Mouse (Mus musculus): ENCODE measurements around the gene Defb28. TPM values are rescaled to one million over a fixed set of nuclear protein-coding genes. Genes with fewer than 3 reads are reported as not detected.
A peak's percentile ranks its signal among the peaks of the same experiment; 100 is the strongest.

Defb28 gene
- polyA plus RNA-seq, 1 experiment from 2014 or later, result 1.8 TPM

DNA sequence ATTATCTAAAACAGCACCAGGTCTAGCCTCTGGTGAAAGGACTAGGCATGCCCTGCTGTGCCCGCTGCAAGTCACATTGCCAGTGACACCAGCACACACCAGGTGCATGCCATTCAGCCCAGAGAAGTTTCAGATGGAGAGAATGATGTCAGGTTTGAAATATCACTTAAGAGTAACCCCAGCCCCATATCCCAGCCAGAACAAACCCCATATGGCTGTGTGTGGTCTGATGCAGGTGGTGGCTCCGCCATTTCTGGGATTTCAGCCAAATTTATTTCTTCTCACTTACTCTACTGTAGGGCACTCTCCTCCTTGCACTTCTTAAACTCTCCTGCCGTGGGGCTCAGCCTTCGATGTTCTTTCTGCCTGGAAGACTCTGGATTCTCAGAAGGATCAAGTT is 2.0 kb upstream of the Defb28 start:
- DNase-seq (ENCODE audit: low spot score) (peak; percentile 31), ATAC-seq (replicated peaks; ENCODE audit: low FRiP score, low read depth) (no peak; the same call in 1 of the 2 replicates)
- no peak overlapping the region for H3K27ac ChIP-seq
- no peak overlapping the region for H3K4me3 ChIP-seq (replicated peaks; ENCODE audit: low read depth, low read length)
- TF ChIP-seq CTCF (IDR thresholded peaks at IDR 0.05; ENCODE audit: low read depth), result no peak
- H3K9ac ChIP-seq (ENCODE audit: low read depth, low read length), result no peak overlapping the region
- H3K9me3 ChIP-seq (replicated peaks; ENCODE audit: low read length), result no peaks in the 10 kb centered on the region
- H3K27me3 ChIP-seq (ENCODE audit: insufficient read depth, low read length), result no peaks in the 10 kb centered on the region
- no peaks in the 10 kb centered on the region for H3K4me1 ChIP-seq (replicated peaks; ENCODE audit: insufficient read depth, low read length)
- 29% methylated on average over 4 of the region's 4 CpGs for WGBS
- H3K4me2 ChIP-seq (ENCODE audit: low read length), result no peak overlapping the region
- H3K36me3 ChIP-seq (ENCODE audit: insufficient read depth, low read length), result no peaks in the 10 kb centered on the region

DNA sequence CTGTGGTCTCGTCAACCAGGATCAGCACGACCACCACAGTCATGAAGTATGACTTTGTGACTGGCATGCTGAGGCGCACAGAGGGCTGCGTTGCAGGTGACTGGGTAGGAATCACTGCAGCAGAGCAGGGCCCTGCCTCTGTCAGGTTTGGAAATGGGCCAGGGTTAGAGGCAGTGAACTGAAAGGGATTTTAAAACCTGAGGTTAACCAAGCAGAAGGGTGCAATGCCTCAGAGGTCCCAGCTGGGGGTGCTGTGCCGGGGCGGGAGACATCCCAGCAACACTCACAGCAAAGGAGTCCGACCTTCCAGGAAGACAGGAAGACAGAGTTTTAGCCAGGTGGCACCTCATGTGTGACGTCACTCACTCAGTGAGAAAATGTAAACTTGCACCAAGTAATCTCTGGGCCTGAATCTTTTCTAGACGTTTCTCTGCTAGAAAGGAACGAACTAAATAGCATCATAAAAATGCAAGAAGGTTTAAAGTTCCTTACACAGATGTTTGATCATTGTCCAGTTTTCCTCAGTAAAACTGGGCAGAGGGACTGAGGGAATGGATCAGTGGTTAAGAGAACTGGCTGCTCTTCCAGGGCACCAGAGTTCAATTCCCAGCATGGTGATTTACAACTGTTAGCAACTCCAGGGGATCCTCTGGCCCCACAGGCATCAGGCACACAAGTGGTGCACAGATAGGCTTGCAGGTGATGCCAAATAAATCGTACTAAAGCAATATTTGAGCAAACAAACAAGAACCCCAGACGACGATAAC is 22.1 kb downstream of the Defb28 start, which contains the start of gene Defb29:
TSS of gene Defb29 (minus strand) at position 155 of the 767 bp plus-strand sequence.
- no peak within 1 kb of the TSS for H3K4me2 ChIP-seq (ENCODE audit: low read length)
- 0 out of 2 replicates have a peak, but pooled peaks cover 9% of the 10 kb centered on the region for H3K4me1 ChIP-seq (replicated peaks; ENCODE audit: insufficient read depth, low read length)
- no peak within 1 kb of the TSS for H3K9ac ChIP-seq (ENCODE audit: low read depth, low read length)
- peak; percentile 65 for TF ChIP-seq CTCF (IDR thresholded peaks at IDR 0.05; ENCODE audit: low read depth)
- 22% methylated on average over 13 of the region's 13 CpGs for WGBS
- no peaks in the 10 kb centered on the region for H3K9me3 ChIP-seq (replicated peaks; ENCODE audit: low read length)
- peak; percentile 64 for ATAC-seq (replicated peaks; ENCODE audit: low FRiP score, low read depth)
- 0 out of 2 replicates have a peak within 1 kb of the TSS, but pooled peaks have one; percentile 19 for H3K27ac ChIP-seq
- peak; percentile 47 for DNase-seq (ENCODE audit: low spot score)
- H3K4me3 ChIP-seq (replicated peaks; ENCODE audit: low read depth, low read length), result no peak within 1 kb of the TSS
- no peaks in the 10 kb centered on the region for H3K27me3 ChIP-seq (ENCODE audit: insufficient read depth, low read length)
- no peaks in the 10 kb centered on the region for H3K36me3 ChIP-seq (ENCODE audit: insufficient read depth, low read length)

DNA sequence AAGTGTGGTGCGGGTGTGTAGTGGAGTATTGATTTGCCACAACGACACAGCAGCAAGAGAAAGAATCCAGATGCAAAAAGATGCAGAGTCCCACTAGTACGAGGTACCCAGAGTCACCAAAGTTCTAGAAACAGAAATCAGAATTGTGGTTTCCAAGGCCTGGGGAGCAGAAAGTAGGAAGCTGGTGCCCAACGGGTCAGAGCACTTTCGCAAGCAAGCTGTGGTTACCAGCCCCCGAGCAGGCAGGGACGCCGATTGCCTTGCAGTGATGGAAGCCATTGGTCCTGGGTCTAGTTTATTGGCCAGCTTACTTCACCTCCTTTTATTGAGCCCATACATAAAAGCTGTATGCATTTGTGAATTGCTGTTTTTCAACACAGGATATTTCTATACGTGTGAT is 23.9 kb downstream of the Defb28 start:
- DNase-seq (ENCODE audit: low spot score), result no peak
- H3K4me1 ChIP-seq (replicated peaks; ENCODE audit: insufficient read depth, low read length), result 0 out of 2 replicates have a peak, but pooled peaks cover 9% of the 10 kb centered on the region
- no peak for TF ChIP-seq CTCF (IDR thresholded peaks at IDR 0.05; ENCODE audit: low read depth)

DNA sequence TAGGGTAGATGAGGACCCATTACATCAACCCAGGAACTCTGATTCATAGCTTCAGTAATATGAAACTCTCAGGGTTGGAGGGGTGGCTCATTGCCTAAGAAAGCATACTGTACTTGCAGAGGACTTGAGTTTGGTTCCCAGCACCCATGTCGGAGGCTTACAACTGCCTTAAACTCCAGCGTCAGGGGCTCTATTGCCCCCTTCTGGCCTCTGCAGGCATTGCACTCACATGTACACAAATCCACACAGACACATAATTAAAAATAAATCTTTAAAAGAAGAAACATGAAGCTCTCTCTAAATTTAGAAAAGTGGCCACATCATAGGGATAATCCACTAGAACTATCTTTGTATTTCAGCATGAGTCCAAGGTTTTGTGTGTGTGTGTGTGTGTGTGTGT is 24.8 kb downstream of the Defb28 start:
- H3K4me3 ChIP-seq (replicated peaks; ENCODE audit: low read depth, low read length), result no peak overlapping the region
- no peak for ATAC-seq (replicated peaks; ENCODE audit: low FRiP score, low read depth)
- 0 out of 2 replicates have a peak, but pooled peaks cover 9% of the 10 kb centered on the region for H3K4me1 ChIP-seq (replicated peaks; ENCODE audit: insufficient read depth, low read length)
- H3K9me3 ChIP-seq (replicated peaks; ENCODE audit: low read length), result no peaks in the 10 kb centered on the region
- H3K9ac ChIP-seq (ENCODE audit: low read depth, low read length), result no peak overlapping the region
- H3K27ac ChIP-seq, result peak overlapping the region; percentile 31; the same call in 1 of the 2 replicates
- H3K4me2 ChIP-seq (ENCODE audit: low read length), result no peak overlapping the region
- no peak for DNase-seq (ENCODE audit: low spot score)
- H3K36me3 ChIP-seq (ENCODE audit: insufficient read depth, low read length), result no peaks in the 10 kb centered on the region
- no peaks in the 10 kb centered on the region for H3K27me3 ChIP-seq (ENCODE audit: insufficient read depth, low read length)
- WGBS, result 74% methylated on average over 2 of the region's 2 CpGs
- peak; percentile 46 for TF ChIP-seq CTCF (IDR thresholded peaks at IDR 0.05; ENCODE audit: low read depth)

More for the DNA sequence above, 23.9 kb downstream of the Defb28 start:
- Histone ChIP-seq H3K36me3 (ENCODE audit: insufficient read depth, low read length) (no peaks in the 10 kb centered on the region), H3K9me3 (replicated peaks; ENCODE audit: low read length) (no peaks in the 10 kb centered on the region), H3K27me3 (ENCODE audit: insufficient read depth, low read length) (no peaks in the 10 kb centered on the region), H3K27ac (no peak overlapping the region), H3K9ac (ENCODE audit: low read depth, low read length) (no peak overlapping the region), H3K4me2 (ENCODE audit: low read length) (no peak overlapping the region), H3K4me3 (replicated peaks; ENCODE audit: low read depth, low read length) (no peak overlapping the region)
- 85% methylated on average over 9 of the region's 9 CpGs for WGBS
- ATAC-seq (replicated peaks; ENCODE audit: low FRiP score, low read depth), result no peak

DNA sequence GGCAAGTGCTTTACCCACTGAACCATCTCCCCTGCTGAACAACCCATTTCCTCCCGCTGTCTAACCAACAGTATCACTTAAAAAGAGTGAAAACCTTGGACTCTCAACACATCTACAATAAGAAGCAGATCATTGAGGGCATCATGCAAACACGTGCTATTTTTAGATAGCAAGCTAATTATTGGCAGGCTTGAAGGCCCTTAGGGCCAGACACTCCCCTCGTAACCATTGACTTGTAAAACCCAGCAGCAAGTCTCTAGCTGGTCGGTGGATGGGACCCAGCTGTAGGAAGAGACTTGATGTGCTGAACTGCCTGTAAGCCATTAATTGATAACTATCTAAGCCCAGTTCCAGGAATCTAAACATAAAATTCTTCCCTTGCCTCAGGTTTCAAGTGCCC is 25.4 kb downstream of the Defb28 start:
- 0 out of 2 replicates have a peak, but pooled peaks cover 9% of the 10 kb centered on the region for H3K4me1 ChIP-seq (replicated peaks; ENCODE audit: insufficient read depth, low read length)
- H3K4me3 ChIP-seq (replicated peaks; ENCODE audit: low read depth, low read length), result no peak overlapping the region
- WGBS, result 38% methylated on average over 4 of the region's 4 CpGs
- DNase-seq (ENCODE audit: low spot score) (peak; percentile 36), ATAC-seq (replicated peaks; ENCODE audit: low FRiP score, low read depth) (peak; percentile 41)
- H3K4me2 ChIP-seq (ENCODE audit: low read length), result no peak overlapping the region
- peak overlapping the region; percentile 50; the same call in 1 of the 2 replicates for H3K27ac ChIP-seq
- TF ChIP-seq CTCF (IDR thresholded peaks at IDR 0.05; ENCODE audit: low read depth), result no peak
- no peaks in the 10 kb centered on the region for H3K36me3 ChIP-seq (ENCODE audit: insufficient read depth, low read length)
- H3K9ac ChIP-seq (ENCODE audit: low read depth, low read length), result no peak overlapping the region
- no peaks in the 10 kb centered on the region for H3K9me3 ChIP-seq (replicated peaks; ENCODE audit: low read length)
- H3K27me3 ChIP-seq (ENCODE audit: insufficient read depth, low read length), result no peaks in the 10 kb centered on the region

DNA sequence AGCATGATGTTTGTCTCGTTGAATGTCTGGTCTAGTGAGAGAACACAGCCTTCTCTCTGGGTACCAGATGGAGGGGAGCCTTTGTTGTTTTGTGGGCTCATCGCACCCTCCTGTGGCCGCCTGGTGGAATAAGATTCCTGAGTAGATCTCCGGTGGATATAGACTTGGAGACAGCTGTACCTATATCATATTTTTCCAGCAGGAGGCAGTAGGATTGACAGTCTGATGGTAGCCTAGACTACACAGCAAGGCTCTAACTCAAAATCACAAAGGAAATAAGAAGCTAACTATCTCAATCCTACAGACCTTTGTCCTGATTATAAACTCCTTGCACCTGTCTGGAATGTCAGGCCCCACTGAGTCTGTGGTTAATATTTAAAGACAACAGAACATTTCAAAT is 26.6 kb downstream of the Defb28 start:
- Histone ChIP-seq H3K27ac (no peak overlapping the region; the same call in 1 of the 2 replicates), H3K36me3 (ENCODE audit: insufficient read depth, low read length) (no peaks in the 10 kb centered on the region), H3K9ac (ENCODE audit: low read depth, low read length) (no peak overlapping the region), H3K4me2 (ENCODE audit: low read length) (no peak overlapping the region), H3K4me3 (replicated peaks; ENCODE audit: low read depth, low read length) (no peak overlapping the region), H3K4me1 (replicated peaks; ENCODE audit: insufficient read depth, low read length) (0 out of 2 replicates have a peak, but pooled peaks cover 6% of the 10 kb centered on the region), H3K9me3 (replicated peaks; ENCODE audit: low read length) (no peaks in the 10 kb centered on the region), H3K27me3 (ENCODE audit: insufficient read depth, low read length) (no peaks in the 10 kb centered on the region)
- ATAC-seq (replicated peaks; ENCODE audit: low FRiP score, low read depth), result peak; percentile 74
- TF ChIP-seq CTCF (IDR thresholded peaks at IDR 0.05; ENCODE audit: low read depth), result peak; percentile 95
- 10% methylated on average over 4 of the region's 4 CpGs for WGBS
- DNase-seq (ENCODE audit: low spot score), result peak; percentile 93

All from kidney, postnatal 0 days (tissue).